Mouse (Mus musculus): ENCODE measurements around the gene 4930402F06Rik. TPM values are rescaled to one million over a fixed set of nuclear protein-coding genes. Genes with fewer than 3 reads are reported as not detected.

The 4930402F06Rik gene
- total RNA-seq (2021) = not detected
- long read RNA-seq, experiment 1 = 0 reads
- long read RNA-seq, experiment 2 = 0 reads

GRCm38 (mm10) chr2:35397096-35397495, at the start of gene 4930402F06Rik:
TSS of gene 4930402F06Rik (minus strand) at chr2:35397175.
- DNase-seq = no peak

- DNase-seq = no peak
Observed at GRCm38 (mm10) chr2:35446300-35446699, 49.3 kb upstream of the 4930402F06Rik start.

GRCm38 (mm10) chr2:35445610-35446009, 48.6 kb upstream of the 4930402F06Rik start:
- no peak for DNase-seq

GRCm38 (mm10) chr2:35444764-35445262, 47.8 kb upstream of the 4930402F06Rik start:
- DNase-seq = no peak

- no peak for DNase-seq
Observed at GRCm38 (mm10) chr2:35443981-35444763, 47.2 kb upstream of the 4930402F06Rik start.

GRCm38 (mm10) chr2:35443325-35443724, 46.4 kb upstream of the 4930402F06Rik start:
- DNase-seq = no peak

- DNase-seq = no peak
Observed at GRCm38 (mm10) chr2:35442079-35442478, 45.1 kb upstream of the 4930402F06Rik start.

GRCm38 (mm10) chr2:35441419-35441818, 44.4 kb upstream of the 4930402F06Rik start:
- DNase-seq = no peak

GRCm38 (mm10) chr2:35440480-35440879, 43.5 kb upstream of the 4930402F06Rik start:
- peak; percentile 80 to 87 for DNase-seq

- DNase-seq = peak; percentile 50 to 73
Observed at GRCm38 (mm10) chr2:35437796-35438195, 40.8 kb upstream of the 4930402F06Rik start.

- DNase-seq = no peak
Observed at GRCm38 (mm10) chr2:35434576-35435123, 37.7 kb upstream of the 4930402F06Rik start.

- no peak for DNase-seq
Observed at GRCm38 (mm10) chr2:35433428-35433827, 36.5 kb upstream of the 4930402F06Rik start.

- peak in 1 of 2 experiments; percentile 31 for DNase-seq
Observed at GRCm38 (mm10) chr2:35432472-35432871, 35.5 kb upstream of the 4930402F06Rik start.

- peak; percentile 53 to 70 for DNase-seq
Observed at GRCm38 (mm10) chr2:35432011-35432410, 35.0 kb upstream of the 4930402F06Rik start.

GRCm38 (mm10) chr2:35430806-35431205, 33.8 kb upstream of the 4930402F06Rik start:
- no peak for DNase-seq

GRCm38 (mm10) chr2:35428615-35429300, 31.8 kb upstream of the 4930402F06Rik start:
- DNase-seq = no peak

- DNase-seq = no peak
Observed at GRCm38 (mm10) chr2:35427559-35427958, 30.6 kb upstream of the 4930402F06Rik start.

GRCm38 (mm10) chr2:35423711-35424339, 26.9 kb upstream of the 4930402F06Rik start:
- no peak for DNase-seq

GRCm38 (mm10) chr2:35422384-35422783, 25.4 kb upstream of the 4930402F06Rik start:
- DNase-seq = no peak

- DNase-seq = no peak
Observed at GRCm38 (mm10) chr2:35420681-35421080, 23.7 kb upstream of the 4930402F06Rik start.

- DNase-seq = no peak
Observed at GRCm38 (mm10) chr2:35419671-35420070, 22.7 kb upstream of the 4930402F06Rik start.

GRCm38 (mm10) chr2:35419243-35419642, 22.3 kb upstream of the 4930402F06Rik start:
- DNase-seq = no peak

All from adrenal gland, postnatal 36 days (tissue).